Mouse (Mus musculus): ENCODE measurements around the gene Tmem168. TPM values are rescaled to one million over a fixed set of nuclear protein-coding genes. Genes with fewer than 3 reads are reported as not detected.

Gene Tmem168
- total RNA-seq, 2 experiments from 2014 or later = 13.9 to 15.3 TPM

DNA sequence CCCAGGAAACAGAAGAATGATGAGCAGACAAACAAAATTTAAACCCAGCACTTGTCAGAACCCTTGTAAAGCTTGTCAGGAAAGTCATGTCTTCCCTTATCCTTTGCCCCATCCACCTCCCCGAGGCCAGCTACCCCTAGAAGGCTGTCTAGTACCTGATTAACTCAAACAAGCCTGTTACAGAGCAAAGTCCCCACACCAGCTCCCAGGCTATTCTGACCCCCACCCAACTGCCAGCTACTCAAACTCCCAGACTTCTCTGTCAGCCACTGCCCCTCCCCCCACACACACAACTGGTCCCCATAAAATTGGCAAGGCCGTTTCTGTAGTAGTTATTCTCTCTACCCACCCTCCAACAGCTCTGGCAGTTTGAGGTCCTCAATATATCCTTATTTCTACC is 21.3 kb downstream of the Tmem168 start:
- DNase-seq (ENCODE audit: low spot score in 2 of 2) = no peak

DNA sequence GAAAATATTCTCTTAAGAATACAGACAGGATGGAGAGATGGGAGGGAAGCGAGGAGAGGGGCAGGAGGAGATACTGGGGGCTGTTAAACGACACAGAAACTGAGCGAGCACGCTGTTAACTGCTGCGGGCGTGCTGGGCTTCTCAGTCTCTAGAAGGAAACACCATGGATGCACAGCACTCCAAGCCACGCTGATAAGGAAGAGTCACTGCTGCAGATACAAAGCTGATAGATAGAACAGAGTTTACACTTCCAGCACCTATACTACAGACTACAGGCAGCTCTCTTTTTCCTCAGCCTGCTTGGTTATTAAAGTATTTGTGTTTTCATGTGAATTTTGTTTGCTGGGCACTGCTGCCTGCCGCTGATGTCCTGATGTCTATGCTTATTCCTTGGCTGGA is 21.7 kb downstream of the Tmem168 start:
- no peak for DNase-seq (ENCODE audit: low spot score in 2 of 2)

DNA sequence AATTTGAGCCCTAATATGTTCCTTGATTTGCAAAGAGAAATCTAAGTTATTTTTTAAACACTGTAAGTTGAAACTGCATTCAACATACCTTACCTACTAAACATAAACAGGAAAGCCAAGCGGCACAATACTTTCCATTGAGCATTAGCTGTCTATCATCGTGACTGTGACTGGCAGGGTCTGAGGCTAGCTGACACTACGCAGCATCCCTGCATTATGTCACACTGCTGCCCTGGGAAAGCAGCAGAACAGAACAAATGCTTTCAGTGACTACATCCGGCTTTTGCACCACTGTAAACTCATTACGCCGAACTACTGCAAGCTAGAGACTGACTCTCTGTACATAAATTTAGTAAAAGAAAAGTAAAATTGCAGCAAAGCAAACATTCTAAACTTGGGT is 23.1 kb downstream of the Tmem168 start:
- no peak for DNase-seq (ENCODE audit: low spot score in 2 of 2)

DNA sequence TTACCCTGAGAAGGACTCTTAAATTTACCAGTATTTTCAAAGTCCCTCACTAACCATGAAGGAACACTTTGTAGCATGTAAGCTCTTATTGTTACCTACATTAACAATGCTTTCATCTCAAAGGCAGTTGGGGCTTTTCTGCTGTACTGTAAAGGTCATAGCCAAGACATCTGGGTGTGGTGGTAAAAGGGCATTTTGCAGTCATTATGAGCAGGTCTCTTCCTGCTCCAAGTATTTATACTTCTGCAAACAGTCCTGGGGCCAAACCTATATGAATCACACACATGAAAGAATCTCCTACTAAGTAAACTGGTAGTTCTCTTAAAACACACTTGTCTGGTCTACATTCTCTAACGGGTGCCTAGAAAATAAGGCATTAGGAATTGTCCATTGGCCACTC is 25.8 kb downstream of the Tmem168 start:
- no peak for DNase-seq (ENCODE audit: low spot score in 2 of 2)

DNA sequence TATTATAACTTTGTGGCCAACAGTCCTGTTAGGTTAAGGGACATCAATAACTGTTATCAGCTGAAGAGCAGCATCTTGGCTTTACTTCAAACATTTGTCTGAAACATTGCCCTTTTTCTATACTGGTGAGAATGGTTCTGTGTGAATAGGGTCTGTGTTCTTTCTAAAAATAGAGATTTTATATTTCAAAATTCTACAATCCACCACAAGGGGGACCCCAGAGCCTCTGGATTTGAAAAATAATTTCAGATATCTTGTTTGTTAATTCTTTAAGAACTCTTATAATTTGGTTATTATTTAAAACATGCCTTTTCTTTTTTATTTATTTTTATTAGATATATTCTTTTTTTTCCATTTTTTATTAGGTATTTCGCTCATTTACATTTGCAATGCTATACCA is 42.2 kb downstream of the Tmem168 start:
- DNase-seq (ENCODE audit: low spot score in 2 of 2) = no peak

DNA sequence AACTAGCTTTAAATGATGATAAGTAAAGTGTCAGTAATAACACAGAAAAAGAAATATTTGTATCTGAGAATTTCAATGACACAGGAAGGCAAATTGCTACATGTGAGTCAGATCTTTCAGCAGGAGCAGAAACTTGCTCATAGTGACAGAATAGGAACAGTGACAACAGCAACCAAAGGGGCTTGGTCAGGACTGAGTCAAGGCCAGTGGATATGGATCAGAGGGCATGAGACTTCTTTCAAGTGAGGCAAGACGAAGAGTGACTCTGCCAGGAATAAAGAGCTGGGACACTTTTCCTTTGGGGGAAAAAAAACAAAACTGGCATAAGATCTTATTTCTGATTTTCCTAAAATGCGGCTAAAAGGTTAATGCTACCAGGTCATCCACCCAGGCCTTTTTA is 52.6 kb downstream of the Tmem168 start:
- no peak for DNase-seq (ENCODE audit: low spot score in 2 of 2)

DNA sequence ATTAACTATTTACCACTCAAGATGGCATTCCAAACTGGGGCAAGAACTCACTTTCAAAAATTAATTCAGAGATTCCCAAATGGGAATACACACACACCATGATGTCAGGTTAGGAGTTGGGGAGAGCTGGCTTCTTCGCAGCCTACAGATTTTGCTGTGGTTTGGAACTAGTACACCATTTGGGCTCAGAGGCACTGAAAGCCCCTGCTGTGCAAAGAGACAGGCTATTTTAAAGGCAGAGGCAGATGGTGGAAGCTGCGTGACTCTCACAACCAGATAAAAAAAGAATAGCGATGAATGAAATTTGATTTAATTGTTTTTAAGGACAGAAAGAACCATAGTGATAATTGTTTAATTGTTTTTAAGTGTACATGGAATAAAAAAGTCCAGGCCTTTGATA is 66.1 kb downstream of the Tmem168 start:
- no peak for DNase-seq (ENCODE audit: low spot score in 2 of 2)

DNA sequence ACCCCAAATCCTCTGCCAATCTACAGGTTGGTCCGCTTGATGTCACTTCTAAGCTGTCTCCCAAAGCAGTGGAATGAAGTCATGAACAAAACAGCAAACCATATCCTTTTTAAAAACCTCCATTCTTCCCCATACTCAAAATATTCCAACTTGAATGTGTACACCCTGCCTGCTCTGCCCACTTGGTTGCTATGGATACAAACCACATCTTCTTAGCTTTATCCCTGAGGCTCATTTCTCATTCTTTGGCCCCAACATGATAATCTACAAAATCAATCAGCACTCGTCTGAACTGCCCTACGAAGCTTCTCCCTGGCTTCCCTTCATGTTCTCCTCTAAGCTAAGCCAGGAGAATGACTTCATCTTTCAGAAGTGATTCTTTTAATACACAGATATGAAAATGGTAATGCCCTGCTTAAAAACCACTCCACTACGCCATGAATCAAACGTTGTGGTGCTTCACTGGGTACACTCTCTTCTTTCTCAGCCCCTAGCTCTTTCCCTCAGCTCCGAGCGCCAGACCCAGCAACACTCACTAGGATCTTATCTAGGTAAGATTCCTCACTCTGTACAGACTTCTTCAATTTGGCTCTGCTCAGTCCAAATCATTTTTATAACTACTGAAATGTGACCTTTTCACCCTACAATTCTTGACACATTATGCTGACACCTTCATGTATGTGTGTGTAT is 70.5 kb downstream of the Tmem168 start:
- no peak for DNase-seq (ENCODE audit: low spot score in 2 of 2)

Other genes with a start within 250 kb of the Tmem168 start
- gene Bmt2, start 69.9 kb upstream of the Tmem168 start, total RNA-seq (2021) = 10 to 100 TPM; 24.5 to 29.2 TPM
- gene Gpr85, start 231.8 kb upstream of the Tmem168 start, total RNA-seq (2021) = 10 to 100 TPM; 34.4 to 36.8 TPM

Data from left cerebral cortex, adult 18-20 months (tissue).